14 mouse cellular contexts compared by ENCODE assay signal in genomic region chr9:61310574-61310973, GRCm38 (mm10).
"Had no signal": no experiment of that assay in that cellular context is flagged by ENCODE, and none has a peak within 500 bp of the region (broad histone marks: within the 10 kb centered on the region; RNA-seq: fewer than 3 reads in every experiment).

No protein-coding gene starts in this region.

- H3K9me3 ChIP-seq: limb, embryonic 15.5 days; neural tube, embryonic 13.5 days; stomach, embryonic 15.5 days had no signal

- ATAC-seq: intestine, embryonic 16.5 days; midbrain, embryonic 16.5 days had no signal

- H3K4me3 ChIP-seq: limb, embryonic 15.5 days; neural tube, embryonic 13.5 days; stomach, embryonic 15.5 days had no signal

- H3K36me3 ChIP-seq: limb, embryonic 15.5 days; neural tube, embryonic 13.5 days; stomach, embryonic 15.5 days had no signal

- DNase-seq: layer of hippocampus, postnatal 36 days; lung, embryonic 14.5 days; retina, postnatal 1 day; right cerebral cortex, postnatal 4 days; spleen, adult 18-20 months; thymus, adult 2 months; thymus, postnatal 25 days had no signal

- H3K27ac ChIP-seq: kidney, postnatal 0 days; limb, embryonic 15.5 days; stomach, embryonic 15.5 days had no signal

- H3K9ac ChIP-seq: limb, embryonic 15.5 days; lung, embryonic 14.5 days; neural tube, embryonic 13.5 days; stomach, embryonic 15.5 days had no signal

- H3K4me2 ChIP-seq: limb, embryonic 15.5 days; lung, embryonic 14.5 days; midbrain, embryonic 11.5 days; neural tube, embryonic 13.5 days; stomach, embryonic 15.5 days had no signal
